8 mouse cellular contexts compared by ENCODE assay signal in genomic region chr19:43494914-43495313, GRCm38 (mm10). TPM values are rescaled to one million over a fixed set of nuclear protein-coding genes. Genes with fewer than 3 reads are reported as not detected.
DNase-seq lines count a peak whose midpoint lies in the region; ATAC-seq lines count a peak whose summit lies in the region.
"Had no signal": no experiment of that assay in that cellular context is flagged by ENCODE, and none has a peak within 500 bp of the region (broad histone marks: within the 10 kb centered on the region; RNA-seq: fewer than 3 reads in every experiment).

No protein-coding gene starts in this region.

- H3K9ac ChIP-seq in embryonic facial prominence, embryonic 12.5 days, result 0 out of 2 replicates have a peak overlapping the region, but pooled peaks have one; percentile 28
- no peak overlapping the region for H3K9ac ChIP-seq in intestine, embryonic 15.5 days
- H3K9ac ChIP-seq in midbrain, embryonic 15.5 days, result no peak overlapping the region

- DNase-seq in c-Kit-positive CD71-positive TER-119-positive erythroid progenitor cells, embryonic 14.5 days (ENCODE audit: low spot score), result peak; percentile 56
- DNase-seq in ovary, postnatal 36 days (ENCODE audit: low spot score), result no peak
- no peak for DNase-seq in kidney, adult 8-10 months
- DNase-seq: gastrocnemius, postnatal 14 days had no signal

- H3K4me2 ChIP-seq in embryonic facial prominence, embryonic 12.5 days (replicated peaks), result peak overlapping the region; percentile 57
- H3K4me2 ChIP-seq in intestine, embryonic 15.5 days (replicated peaks), result peak overlapping the region; percentile 52
- H3K4me2 ChIP-seq in midbrain, embryonic 15.5 days, result peak overlapping the region; percentile 53

- H3K4me3 ChIP-seq in embryonic facial prominence, embryonic 12.5 days, result peak overlapping the region; percentile 26
- 0 out of 2 replicates have a peak overlapping the region, but pooled peaks have one; percentile 2 for H3K4me3 ChIP-seq in intestine, embryonic 15.5 days (replicated peaks)
- H3K4me3 ChIP-seq in midbrain, embryonic 15.5 days, result peak overlapping the region; percentile 23

- no peaks in the 10 kb centered on the region for H3K9me3 ChIP-seq in embryonic facial prominence, embryonic 12.5 days
- no peaks in the 10 kb centered on the region for H3K9me3 ChIP-seq in intestine, embryonic 15.5 days
- H3K9me3 ChIP-seq in midbrain, embryonic 15.5 days, result no peaks in the 10 kb centered on the region

- 10% methylated on average over 14 of the region's 14 CpGs for WGBS in embryonic facial prominence, embryonic 12.5 days
- WGBS in intestine, embryonic 15.5 days, result 14% methylated on average over 14 of the region's 14 CpGs
- WGBS in midbrain, embryonic 15.5 days, result 13% methylated on average over 14 of the region's 14 CpGs

- peaks cover 7% of the 10 kb centered on the region for H3K27me3 ChIP-seq in embryonic facial prominence, embryonic 12.5 days
- no peaks in the 10 kb centered on the region for H3K27me3 ChIP-seq in intestine, embryonic 15.5 days (replicated peaks)
- H3K27me3 ChIP-seq in midbrain, embryonic 15.5 days (replicated peaks), result no peaks in the 10 kb centered on the region; the same call in 1 of the 2 replicates

- H3K27ac ChIP-seq in embryonic facial prominence, embryonic 12.5 days, result no peak overlapping the region
- H3K27ac ChIP-seq in intestine, embryonic 15.5 days, result no peak overlapping the region
- no peak overlapping the region for H3K27ac ChIP-seq in midbrain, embryonic 15.5 days

- peaks cover 6% of the 10 kb centered on the region; the same call in 1 of the 2 replicates for H3K4me1 ChIP-seq in embryonic facial prominence, embryonic 12.5 days
- 0 out of 2 replicates have a peak, but pooled peaks cover 5% of the 10 kb centered on the region for H3K4me1 ChIP-seq in intestine, embryonic 15.5 days (replicated peaks)
- peaks cover 8% of the 10 kb centered on the region; the same call in 1 of the 2 replicates for H3K4me1 ChIP-seq in midbrain, embryonic 15.5 days

- 0 out of 2 replicates have a peak, but pooled peaks cover 13% of the 10 kb centered on the region for H3K36me3 ChIP-seq in embryonic facial prominence, embryonic 12.5 days
- peaks cover 9% of the 10 kb centered on the region for H3K36me3 ChIP-seq in intestine, embryonic 15.5 days
- peaks cover 10% of the 10 kb centered on the region; the same call in 1 of the 2 replicates for H3K36me3 ChIP-seq in midbrain, embryonic 15.5 days (replicated peaks)

- no peak for ATAC-seq in embryonic facial prominence, embryonic 12.5 days (ENCODE audit: insufficient number of reproducible peaks, insufficient read depth, low FRiP score, low TSS enrichment)
- ATAC-seq in intestine, embryonic 15.5 days, result peak; percentile 3; the same call in 1 of the 2 replicates
- ATAC-seq in midbrain, embryonic 15.5 days (replicated peaks), result 0 out of 2 replicates have a peak, but pooled peaks have one; percentile 21
- ATAC-seq in CD4-positive, CD25-positive, alpha-beta regulatory T cell, adult 4 months, result no peak

RNA-seq across cellular contexts. Expression of gene Got1, which starts 29.5 kb away (rescaled TPM):
- 42.9 and 44.1 TPM in 2 replicates for polyA plus RNA-seq in embryonic facial prominence, embryonic 12.5 days (2016; fragmentation: Nextera tagmentation; extraction: Ambion mirVana)
- polyA plus RNA-seq in intestine, embryonic 15.5 days (2015; fragmentation: Nextera tagmentation; extraction: Ambion mirVana), result 58.7 and 60.7 TPM in 2 replicates
- polyA plus RNA-seq in midbrain, embryonic 15.5 days (2015; fragmentation: Nextera tagmentation; extraction: Ambion mirVana), result 94.6 and 97.8 TPM in 2 replicates
- 10 to 100 TPM; 40.4 to 50.6 TPM for polyA plus RNA-seq in CD4-positive, CD25-positive, alpha-beta regulatory T cell, adult 4 months (2017; shearing (Covaris generic))

RNA-seq across cellular contexts. Expression of gene Cnnm1, which starts 54.7 kb away (rescaled TPM):
- polyA plus RNA-seq in embryonic facial prominence, embryonic 12.5 days (2016; fragmentation: Nextera tagmentation; extraction: Ambion mirVana), result 1.00 and 1.5 TPM in 2 replicates
- 0.64 and 0.93 TPM in 2 replicates for polyA plus RNA-seq in intestine, embryonic 15.5 days (2015; fragmentation: Nextera tagmentation; extraction: Ambion mirVana)
- polyA plus RNA-seq in midbrain, embryonic 15.5 days (2015; fragmentation: Nextera tagmentation; extraction: Ambion mirVana), result 2.1 and 3.3 TPM in 2 replicates
- polyA plus RNA-seq in CD4-positive, CD25-positive, alpha-beta regulatory T cell, adult 4 months (2017; shearing (Covaris generic)), result not detected

Comparison
In these comparisons a context has a peak if more than half of its experiments do, and no peak if none do; other contexts are left out.
1. ATAC-seq: peak in intestine, embryonic 15.5 days (single experiment) and midbrain, embryonic 15.5 days (single experiment); none in embryonic facial prominence, embryonic 12.5 days (single experiment) and CD4-positive, CD25-positive, alpha-beta regulatory T cell, adult 4 months (single experiment).
2. Peak in every context shown above with its lines, with median percentiles within 50 percentile points of each other: H3K4me2 ChIP-seq and H3K4me3 ChIP-seq.